Mouse (Mus musculus) megakaryocyte-erythroid progenitor cell, adult 5-6 weeks (primary cell): Measurements from ENCODE around the gene Snrnp70. TPM values are rescaled to one million over a fixed set of nuclear protein-coding genes. Genes with fewer than 3 reads are reported as not detected.
"Not testable (repeated sequence)": the region's sequence is repeated elsewhere in the genome, so short reads cannot be mapped to it uniquely, and the experiment has no call there.

Experiments
- ATAC-seq: replicated peaks from 2 replicates; pipeline ENCODE4 v1.8.0; 2016; ENCODE audit warnings: mild to moderate bottlenecking, inconsistent platforms; ENCODE audit not compliant: severe bottlenecking, poor library complexity, low FRiP score, low TSS enrichment
- total RNA-seq, 2 experiments: library from RNA; stranded (forward) in 1 of 2; stranded (reverse) in 1 of 2; fragments of 200-1000, 215-1000 nt in 1 of 2; fragments of >200 nt in 1 of 2; fragmentation: Nextera tagmentation in 1 of 2; gene quantifications; 2 replicates each; pipeline ENCODE4 v1.2.3; 2014 to 2017

Snrnp70 gene
- total RNA-seq, 2 experiments from 2014 or later, result 415 to 478 TPM

- no peak for ATAC-seq
These were observed 17.7 kb upstream of the Snrnp70 start, which contains the start of gene Ntf5 for GRCm38 (mm10) chr7:45413113-45413863. Gene Ntf5, plus strand, starts transcription at chr7:45413695.

GRCm38 (mm10) chr7:45412421-45412820, 16.9 kb upstream of the Snrnp70 start:
- ATAC-seq, result no peak

- ATAC-seq, result no peak
These were observed 14.1 kb upstream of the Snrnp70 start for GRCm38 (mm10) chr7:45409497-45410163.

- ATAC-seq, result no peak
These were observed 13.4 kb upstream of the Snrnp70 start for GRCm38 (mm10) chr7:45408949-45409348.

- no peak for ATAC-seq
These were observed 12.8 kb upstream of the Snrnp70 start for GRCm38 (mm10) chr7:45408351-45408750.

- ATAC-seq, result no peak
These were observed 12.3 kb upstream of the Snrnp70 start for GRCm38 (mm10) chr7:45407836-45408235.

GRCm38 (mm10) chr7:45406157-45407156, 10.9 kb upstream of the Snrnp70 start:
- ATAC-seq, result no peak

GRCm38 (mm10) chr7:45405091-45406075, 9.8 kb upstream of the Snrnp70 start, which contains the start of gene Kcna7:
Gene Kcna7, plus strand, starts transcription at chr7:45405653.
- ATAC-seq, result peak; percentile 60

- ATAC-seq, result peak; percentile 53; the same call in 1 of the 2 replicates
These were observed 8.2 kb upstream of the Snrnp70 start for GRCm38 (mm10) chr7:45403532-45404261.

GRCm38 (mm10) chr7:45401521-45402085, 6.1 kb upstream of the Snrnp70 start:
- ATAC-seq, result no peak

GRCm38 (mm10) chr7:45396787-45397186, 1.2 kb upstream of the Snrnp70 start:
- no peak for ATAC-seq

GRCm38 (mm10) chr7:45396337-45396775, 814 bp upstream of the Snrnp70 start:
- ATAC-seq, result not testable (repeated sequence)

GRCm38 (mm10) chr7:45395129-45395541, 407 bp downstream of the Snrnp70 start:
- peak; percentile 71 for ATAC-seq

- no peak for ATAC-seq
These were observed 9.5 kb downstream of the Snrnp70 start for GRCm38 (mm10) chr7:45386077-45386476.

- ATAC-seq, result no peak
These were observed 19.5 kb downstream of the Snrnp70 start for GRCm38 (mm10) chr7:45376057-45376456.

- ATAC-seq, result no peak
These were observed 20.9 kb downstream of the Snrnp70 start for GRCm38 (mm10) chr7:45374620-45375019.

- no peak for ATAC-seq
These were observed 23.2 kb downstream of the Snrnp70 start for GRCm38 (mm10) chr7:45372371-45372770.
